Mouse (Mus musculus) ES-E14 (cell line): ENCODE measurements around the gene Mlkl. TPM values are rescaled to one million over a fixed set of nuclear protein-coding genes. Genes with fewer than 3 reads are reported as not detected.
"Not testable (repeated sequence)": the region's sequence is repeated elsewhere in the genome, so short reads cannot be mapped to it uniquely, and the experiment has no call there.

Experiments
- DNase-seq: peaks from one replicate; pipeline ENCODE4 v3.0.0-alpha.2; 2013; ENCODE audit warnings: low read depth, low spot score
- H3K27ac ChIP-seq: 2 replicates; pipeline ENCODE4 v1.5.1; 2012; ENCODE audit warnings: low read depth, mild to moderate bottlenecking, low read length, moderate library complexity, mixed read lengths; ENCODE audit not compliant: poor library complexity, insufficient read depth, severe bottlenecking
- H3K36me3 ChIP-seq: 2 replicates; pipeline ENCODE4 v1.6.1; 2012; ENCODE audit warnings: mild to moderate bottlenecking, low read length, moderate library complexity, mixed read lengths; ENCODE audit not compliant: control insufficient read depth, poor library complexity, insufficient read depth, severe bottlenecking
- H3K4me1 ChIP-seq, 2 experiments: fragments of 150-350 bp in 1 of 2; sonication (generic) in 1 of 2; 2 replicates each; pipeline ENCODE4 v1.6.1; 2012; ENCODE audit warnings: low read length in 2 of 2, mild to moderate bottlenecking in 1 of 2, mixed read lengths in 1 of 2; ENCODE audit not compliant: control insufficient read depth in 2 of 2, insufficient read depth in 2 of 2, poor library complexity in 1 of 2
- H3K4me3 ChIP-seq, 2 experiments: fragments of 150-350 bp in 1 of 2; sonication (generic) in 1 of 2; 2 replicates each; pipeline ENCODE4 v1.5.1; 2012; ENCODE audit warnings: low read length in 2 of 2, low read depth in 1 of 2, mild to moderate bottlenecking in 1 of 2, mixed read lengths in 1 of 2; ENCODE audit not compliant: insufficient read depth in 1 of 2, poor library complexity in 1 of 2, severe bottlenecking in 1 of 2
- H3K9ac ChIP-seq: 2 replicates; pipeline ENCODE4 v1.6.1; 2012; ENCODE audit warnings: low read depth, mild to moderate bottlenecking, low read length, mixed read lengths; ENCODE audit not compliant: poor library complexity, insufficient read depth, severe bottlenecking
- H3K9me3 ChIP-seq: fragments of 150-350 bp; sonication (generic); 2 replicates; pipeline ENCODE4 v1.6.1; 2012; ENCODE audit warnings: low read depth, mild to moderate bottlenecking, low read length; ENCODE audit not compliant: control insufficient read depth, insufficient read depth
- CHD2 ChIP-seq: IDR thresholded peaks from 2 replicates; pipeline ENCODE4 v1.6.1; 2014; ENCODE audit warnings: mild to moderate bottlenecking, low read depth, low read length, inconsistent platforms
- HCFC1 ChIP-seq: IDR thresholded peaks from 2 replicates; pipeline ENCODE4 v1.6.1; 2012; ENCODE audit warnings: low read length, inconsistent platforms, borderline replicate concordance; ENCODE audit not compliant: insufficient read depth
- MAFK ChIP-seq: IDR thresholded peaks from 2 replicates; pipeline ENCODE4 v1.6.1; 2014; ENCODE audit warnings: mild to moderate bottlenecking, low read depth, low read length, inconsistent platforms; ENCODE audit not compliant: insufficient read depth
- ZC3H11A ChIP-seq: IDR thresholded peaks from 2 replicates; pipeline ENCODE4 v1.6.1; 2012; ENCODE audit warnings: low read depth, mild to moderate bottlenecking, inconsistent platforms, low read length, borderline replicate concordance
- ZNF384 ChIP-seq: IDR thresholded peaks from 2 replicates; pipeline ENCODE4 v1.6.1; 2012; ENCODE audit warnings: low read depth, low read length, inconsistent platforms
- in situ Hi-C, 2 experiments: fragments of 600-800 bp; cut with MboI; formaldehyde crosslinking; loops; one replicate each; pipeline ENCODE4 v1.15.1; 2025; ENCODE audit warnings: low sequenced_read_pairs in 2 of 2, inconsistent platforms in 1 of 2; ENCODE audit not compliant: unreplicated experiment in 2 of 2
- total RNA-seq: library from RNA; depleted of rRNA; stranded (reverse); fragments of 300-350 nt; gene quantifications from 2 replicates; pipeline ENCODE4 v1.2.3, GENCODE M21; 2012

Mlkl gene
- total RNA-seq, 1 experiment = 1.2 TPM

DNA sequence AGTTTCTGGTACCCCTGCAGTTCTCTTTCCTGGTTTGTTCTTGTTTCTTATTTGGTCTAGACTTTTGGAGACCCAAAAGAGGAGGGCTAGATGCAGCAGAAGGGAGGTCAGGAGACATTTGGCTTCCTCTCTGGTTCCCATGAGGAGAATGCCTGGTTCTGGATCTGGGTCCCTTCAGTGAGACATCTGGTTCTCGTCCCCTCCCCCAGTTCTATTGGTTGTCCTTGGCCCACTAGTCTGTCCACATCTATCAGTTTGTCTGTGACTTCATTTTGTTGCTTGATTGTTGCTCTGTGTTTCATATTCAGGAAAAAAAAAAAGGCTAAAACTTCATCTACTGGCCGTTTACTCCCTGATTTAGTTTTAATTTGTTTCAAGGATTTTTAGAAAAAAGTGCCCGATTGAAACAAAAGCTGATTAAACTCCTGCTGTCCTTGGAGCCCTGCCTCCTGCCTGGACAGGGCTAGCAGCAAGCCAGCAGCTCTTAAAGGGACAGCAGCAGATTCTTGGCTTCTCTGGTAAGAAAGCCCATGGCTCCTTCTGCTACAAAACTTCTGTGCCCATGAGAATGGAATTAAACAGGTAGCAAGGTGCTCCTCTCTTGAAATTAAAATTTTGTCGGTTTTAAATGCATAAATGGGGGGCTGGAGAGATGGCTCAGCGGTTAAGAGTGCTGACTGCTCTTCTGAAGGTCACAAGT lies 32.8 kb downstream of the Mlkl start:
- no peaks in the 10 kb centered on the region for H3K36me3 ChIP-seq
- no peaks in the 10 kb centered on the region for H3K9me3 ChIP-seq
- in situ Hi-C loops = no loop called here
- no peak overlapping the region for H3K4me3 ChIP-seq
- TF ChIP-seq ZNF384 = no peak
- TF ChIP-seq ZC3H11A = no peak
- no peak for TF ChIP-seq HCFC1
- TF ChIP-seq CHD2 = no peak
- no peak for TF ChIP-seq MAFK
- no peak overlapping the region; the same call in 1 of the 2 replicates for H3K9ac ChIP-seq
- peaks cover 4 to 5% of the 10 kb centered on the region in 2 experiments; a peak in 2 of 4 replicates for H3K4me1 ChIP-seq
- H3K27ac ChIP-seq = no peak overlapping the region
- DNase-seq = no peak

- Histone ChIP-seq H3K9me3 (no peaks in the 10 kb centered on the region), H3K27ac (no peak overlapping the region), H3K4me1 (peaks cover 4 to 5% of the 10 kb centered on the region in 2 experiments; a peak in 2 of 4 replicates), H3K9ac (no peak overlapping the region), H3K4me3 (peak overlapping the region in 1 of 2 experiments; percentile 39; a peak in 2 of 4 replicates), H3K36me3 (no peaks in the 10 kb centered on the region)
- TF ChIP-seq CHD2 (no peak), ZC3H11A (no peak), ZNF384 (no peak), MAFK (no peak), HCFC1 (no peak)
- in situ Hi-C loops = no loop called here
- DNase-seq = no peak
These were observed 33.6 kb downstream of the Mlkl start for GRCm38 (mm10) chr8:111304359-111304758.

- H3K27ac ChIP-seq, H3K9ac ChIP-seq, H3K4me1 ChIP-seq, H3K4me3 ChIP-seq, H3K36me3 ChIP-seq, DNase-seq, H3K9me3 ChIP-seq, in situ Hi-C loops: not testable (repeated sequence)
These were observed 34.7 kb downstream of the Mlkl start for GRCm38 (mm10) chr8:111303076-111303803.

DNA sequence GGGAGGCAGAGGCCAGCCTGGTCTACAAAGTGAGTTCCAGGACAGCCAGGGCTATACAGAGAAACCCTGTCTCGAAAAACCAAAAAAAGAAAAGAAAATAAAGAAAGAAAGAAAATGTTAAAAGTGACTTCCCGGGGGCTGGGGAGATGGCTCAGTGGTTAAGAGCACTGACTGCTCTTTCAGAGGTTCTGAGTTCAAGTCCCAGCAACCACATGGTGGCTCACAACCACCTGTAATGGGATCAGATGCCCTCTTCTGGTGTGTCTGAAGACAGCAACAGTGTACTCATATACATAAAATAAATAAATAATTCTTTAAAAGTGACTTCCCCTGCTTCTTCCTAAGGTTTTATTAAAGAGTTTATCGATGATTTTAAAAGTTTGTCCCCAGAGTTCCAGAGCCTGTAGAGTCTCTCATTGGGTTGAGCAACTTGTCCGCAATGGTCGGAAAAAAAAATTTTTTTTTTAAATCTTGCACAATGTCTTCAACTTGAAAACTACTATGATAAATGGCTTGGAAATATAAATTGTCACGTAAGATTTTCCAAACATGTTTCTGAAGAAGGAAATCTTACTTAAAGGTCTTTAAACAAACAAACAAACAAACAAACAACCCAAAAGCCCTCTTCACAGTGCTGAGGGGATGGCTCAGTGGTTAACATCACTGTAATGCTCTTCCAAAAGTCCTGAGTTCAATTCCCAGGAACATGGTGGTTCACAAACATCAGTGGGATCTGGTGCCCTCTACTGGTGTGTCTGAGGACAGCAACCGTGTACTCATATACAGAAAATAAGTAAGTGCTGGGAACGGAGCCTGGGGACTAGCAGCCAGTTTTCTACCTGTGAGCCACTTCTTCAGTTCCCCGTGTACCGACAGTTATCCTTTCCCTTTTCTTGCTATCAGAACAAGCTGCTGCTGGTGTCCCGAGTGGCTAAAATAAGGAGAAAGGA lies 37.1 kb downstream of the Mlkl start:
- H3K36me3 ChIP-seq = peaks cover 3% of the 10 kb centered on the region; the same call in 1 of the 2 replicates
- no peak for TF ChIP-seq CHD2
- TF ChIP-seq ZC3H11A = no peak
- TF ChIP-seq HCFC1 = no peak
- no peak for TF ChIP-seq ZNF384
- no peak for TF ChIP-seq MAFK
- peak overlapping the region; percentile 93 for H3K27ac ChIP-seq
- no peak for DNase-seq
- H3K9ac ChIP-seq = peak overlapping the region; percentile 75; the same call in 1 of the 2 replicates
- H3K9me3 ChIP-seq = no peaks in the 10 kb centered on the region
- H3K4me3 ChIP-seq = peak overlapping the region; percentile 57 to 79
- in situ Hi-C loops = no loop called here
- H3K4me1 ChIP-seq = peaks cover 4 to 8% of the 10 kb centered on the region in 2 experiments; a peak in 2 of 4 replicates
